Mouse (Mus musculus) neural tube, postnatal 0 days (tissue): ENCODE data around the gene Fhl4. TPM values are rescaled to one million over a fixed set of nuclear protein-coding genes. Genes with fewer than 3 reads are reported as not detected.

Experiments used
- polyA plus RNA-seq: library from polyadenylated mRNA; unstranded; fragments of >200 nt; fragmentation: Nextera tagmentation; extraction: Ambion mirVana; gene quantifications from 2 replicates; pipeline ENCODE4 v1.2.1, GENCODE M21; 2015

Fhl4 gene
- 1.4 and 2.4 TPM in 2 replicates for polyA plus RNA-seq

GRCm38 (mm10) chr10:85102247-85103084 lies at the start of gene Fhl4, which contains the start of gene Tmem263:
Gene Fhl4, minus strand, starts transcription at chr10:85102495.
Gene Tmem263, plus strand, starts transcription at chr10:85102627.

DNA sequence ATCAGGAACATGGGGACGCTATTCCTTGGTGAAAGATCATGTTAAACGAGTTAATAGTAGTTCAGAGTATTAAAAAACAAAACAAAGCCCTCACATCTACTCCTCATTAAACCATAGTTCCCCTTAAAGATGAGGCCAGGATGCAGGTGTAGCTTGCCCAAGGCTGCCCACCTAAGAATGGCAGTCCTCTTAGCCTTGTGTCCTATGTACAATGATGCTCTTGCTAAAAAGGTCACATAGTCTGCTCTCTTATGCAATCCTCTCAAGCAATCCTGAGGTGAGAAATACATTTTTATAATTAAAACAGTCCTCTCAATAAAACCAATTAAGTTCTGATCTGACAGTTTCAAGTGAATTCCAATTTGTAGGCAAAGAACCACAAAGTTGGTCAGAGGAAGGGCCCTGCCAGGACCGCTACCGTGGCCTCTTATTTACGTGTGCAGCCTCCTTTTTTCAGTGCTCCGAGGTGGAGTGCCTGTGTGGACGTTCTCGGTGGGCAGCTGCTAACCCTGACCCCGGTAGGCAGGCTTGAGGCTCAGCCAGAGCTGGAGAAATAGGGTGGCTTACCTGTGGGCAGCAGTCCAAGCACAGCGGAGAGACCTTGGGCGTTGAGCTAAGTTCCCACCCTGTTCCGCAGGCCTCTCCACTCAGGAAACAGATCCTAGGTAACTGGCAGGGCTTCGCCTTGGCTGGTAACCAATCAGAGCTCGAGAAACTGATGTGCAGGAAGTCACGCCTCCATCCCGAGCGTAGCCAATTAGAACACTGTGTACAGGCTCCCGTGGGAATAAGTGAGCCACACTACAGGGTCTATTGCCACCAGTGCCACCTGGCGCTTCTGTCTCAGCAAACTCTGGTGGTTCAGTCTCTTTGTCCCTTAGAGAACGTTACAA lies 25.3 kb upstream of the Fhl4 start, which contains the start of gene Mterf2:
Gene Mterf2, minus strand, starts transcription at position 633 of the 893 bp plus-strand sequence.

Other genes starting within 250 kb of the Fhl4 start
- gene Ric8b, start 184.9 kb downstream of the Fhl4 start, polyA plus RNA-seq: 29.8 and 31.3 TPM in 2 replicates
- 40.3 and 42.3 TPM in 2 replicates for gene Tmem263, start 132 bp upstream of the Fhl4 start, polyA plus RNA-seq
- gene Mterf2, start 25.5 kb upstream of the Fhl4 start, polyA plus RNA-seq: 19.6 and 22.4 TPM in 2 replicates
- gene Cry1, start 82.6 kb upstream of the Fhl4 start, polyA plus RNA-seq: 28.3 and 29.7 TPM in 2 replicates